Mouse (Mus musculus): ENCODE measurements at regions not wholly inside any gene's neighbourhood (a gene's known extent, or its start where the extent isn't known, plus 50 kb on each side); places are given as distances from the start of the nearest gene placed in this dataset.

DNA sequence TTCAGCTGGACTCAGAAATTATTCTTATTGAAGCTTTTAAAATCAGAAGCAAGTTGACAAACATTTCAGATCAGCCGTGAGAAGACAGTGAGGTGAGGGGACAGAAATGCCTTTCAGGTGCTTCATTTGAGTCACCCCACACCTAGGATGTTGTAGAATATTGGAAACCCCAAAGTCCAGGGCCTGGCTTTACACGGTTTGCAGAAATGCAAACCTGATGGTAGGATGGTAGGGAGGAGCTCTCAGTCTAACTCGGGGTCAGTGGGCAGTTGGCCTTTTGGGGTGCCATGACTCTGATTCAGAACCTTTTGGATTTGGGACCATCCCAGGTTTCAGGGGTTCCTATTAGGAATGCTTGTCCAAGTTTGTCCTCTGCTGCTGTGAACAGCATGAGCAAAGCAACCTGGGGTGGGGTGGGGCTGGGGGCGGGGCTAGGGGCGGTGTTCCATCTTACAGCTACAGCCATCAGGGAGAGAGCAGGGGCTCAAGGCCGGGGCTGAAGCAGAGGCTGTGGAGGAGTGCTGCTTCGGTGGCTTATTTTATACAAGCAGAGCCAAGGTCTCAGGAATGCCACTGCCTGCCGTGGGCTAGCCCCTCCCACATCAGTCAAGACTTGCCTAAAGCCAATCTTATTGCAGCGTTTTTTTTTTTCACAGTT lies 113.3 kb downstream of the Amer2 start:
- TF ChIP-seq CTCF (IDR thresholded peaks at IDR 0.05; ENCODE audit: borderline replicate concordance, insufficient read depth, low read depth, low read length): no peak
- TF ChIP-seq POLR2A (IDR thresholded peaks at IDR 0.05; ENCODE audit: borderline replicate concordance, insufficient read depth, low read length): no peak

All from cerebellum, adult 2 months (tissue).